Mouse (Mus musculus): ENCODE measurements around the gene Adgre5. TPM values are rescaled to one million over a fixed set of nuclear protein-coding genes. Genes with fewer than 3 reads are reported as not detected.

The Adgre5 gene
- polyA plus RNA-seq, 1 experiment from 2014 or later, result 40.7 TPM

- no peaks in the 10 kb centered on the region for H3K9me3 ChIP-seq (ENCODE audit: low read length)
- no peak overlapping the region for H3K4me2 ChIP-seq (replicated peaks; ENCODE audit: low read depth, low read length)
- no peak overlapping the region for H3K4me3 ChIP-seq (ENCODE audit: low read length)
- H3K9ac ChIP-seq (replicated peaks; ENCODE audit: low read length), result no peak overlapping the region
- no peaks in the 10 kb centered on the region for H3K4me1 ChIP-seq (ENCODE audit: insufficient read depth, low read length)
- no peaks in the 10 kb centered on the region for H3K27me3 ChIP-seq (ENCODE audit: insufficient read depth, low read length)
- ATAC-seq (ENCODE audit: low FRiP score, low TSS enrichment), result no peak
- 78% methylated on average over 11 of the region's 11 CpGs for WGBS
- H3K27ac ChIP-seq (ENCODE audit: low read length), result no peak overlapping the region
- H3K36me3 ChIP-seq (ENCODE audit: insufficient read depth, low read length), result peaks cover 30% of the 10 kb centered on the region
Observed at GRCm38 (mm10) chr8:83729009-83729807, 11.9 kb downstream of the Adgre5 start.

GRCm38 (mm10) chr8:83725521-83726102 is 15.5 kb downstream of the Adgre5 start:
- WGBS, result 90% methylated on average over 8 of the region's 8 CpGs
- Histone ChIP-seq H3K4me1 (ENCODE audit: insufficient read depth, low read length) (no peaks in the 10 kb centered on the region), H3K27me3 (ENCODE audit: insufficient read depth, low read length) (no peaks in the 10 kb centered on the region), H3K9me3 (ENCODE audit: low read length) (no peaks in the 10 kb centered on the region), H3K9ac (replicated peaks; ENCODE audit: low read length) (no peak overlapping the region), H3K4me2 (replicated peaks; ENCODE audit: low read depth, low read length) (no peak overlapping the region), H3K36me3 (ENCODE audit: insufficient read depth, low read length) (peaks cover 66% of the 10 kb centered on the region), H3K4me3 (ENCODE audit: low read length) (no peak overlapping the region), H3K27ac (ENCODE audit: low read length) (no peak overlapping the region)
- no peak for ATAC-seq (ENCODE audit: low FRiP score, low TSS enrichment)

- Histone ChIP-seq H3K36me3 (ENCODE audit: insufficient read depth, low read length) (peaks cover 73% of the 10 kb centered on the region), H3K4me2 (replicated peaks; ENCODE audit: low read depth, low read length) (no peak overlapping the region), H3K4me1 (ENCODE audit: insufficient read depth, low read length) (no peaks in the 10 kb centered on the region), H3K27ac (ENCODE audit: low read length) (no peak overlapping the region), H3K9ac (replicated peaks; ENCODE audit: low read length) (no peak overlapping the region), H3K27me3 (ENCODE audit: insufficient read depth, low read length) (no peaks in the 10 kb centered on the region), H3K4me3 (ENCODE audit: low read length) (no peak overlapping the region), H3K9me3 (ENCODE audit: low read length) (no peaks in the 10 kb centered on the region)
- WGBS, result 44% methylated on average over 15 of the region's 15 CpGs
- peak; percentile 69 for ATAC-seq (ENCODE audit: low FRiP score, low TSS enrichment)
Observed at GRCm38 (mm10) chr8:83724697-83725482, 16.2 kb downstream of the Adgre5 start.

GRCm38 (mm10) chr8:83723447-83724083 is 17.6 kb downstream of the Adgre5 start:
- 79% methylated on average over 11 of the region's 11 CpGs for WGBS
- Histone ChIP-seq H3K27ac (ENCODE audit: low read length) (no peak overlapping the region), H3K4me2 (replicated peaks; ENCODE audit: low read depth, low read length) (no peak overlapping the region), H3K27me3 (ENCODE audit: insufficient read depth, low read length) (no peaks in the 10 kb centered on the region), H3K36me3 (ENCODE audit: insufficient read depth, low read length) (peaks cover 69% of the 10 kb centered on the region), H3K9ac (replicated peaks; ENCODE audit: low read length) (no peak overlapping the region), H3K9me3 (ENCODE audit: low read length) (no peaks in the 10 kb centered on the region), H3K4me3 (ENCODE audit: low read length) (no peak overlapping the region), H3K4me1 (ENCODE audit: insufficient read depth, low read length) (no peaks in the 10 kb centered on the region)
- no peak for ATAC-seq (ENCODE audit: low FRiP score, low TSS enrichment)

- WGBS, result 89% methylated on average over 12 of the region's 12 CpGs
- Histone ChIP-seq H3K27me3 (ENCODE audit: insufficient read depth, low read length) (no peaks in the 10 kb centered on the region), H3K27ac (ENCODE audit: low read length) (no peak overlapping the region), H3K36me3 (ENCODE audit: insufficient read depth, low read length) (peaks cover 62% of the 10 kb centered on the region), H3K4me3 (ENCODE audit: low read length) (no peak overlapping the region), H3K4me2 (replicated peaks; ENCODE audit: low read depth, low read length) (no peak overlapping the region), H3K9me3 (ENCODE audit: low read length) (no peaks in the 10 kb centered on the region), H3K4me1 (ENCODE audit: insufficient read depth, low read length) (no peaks in the 10 kb centered on the region), H3K9ac (replicated peaks; ENCODE audit: low read length) (no peak overlapping the region)
- no peak for ATAC-seq (ENCODE audit: low FRiP score, low TSS enrichment)
Observed at GRCm38 (mm10) chr8:83722631-83723030, 18.5 kb downstream of the Adgre5 start.

GRCm38 (mm10) chr8:83721405-83722025 is 19.6 kb downstream of the Adgre5 start:
- ATAC-seq (ENCODE audit: low FRiP score, low TSS enrichment), result no peak
- H3K4me1 ChIP-seq (ENCODE audit: insufficient read depth, low read length), result peaks cover 5% of the 10 kb centered on the region
- peaks cover 62% of the 10 kb centered on the region for H3K36me3 ChIP-seq (ENCODE audit: insufficient read depth, low read length)
- no peaks in the 10 kb centered on the region for H3K9me3 ChIP-seq (ENCODE audit: low read length)
- H3K9ac ChIP-seq (replicated peaks; ENCODE audit: low read length), result no peak overlapping the region
- no peak overlapping the region for H3K4me2 ChIP-seq (replicated peaks; ENCODE audit: low read depth, low read length)
- no peak overlapping the region; the same call in 1 of the 2 replicates for H3K27ac ChIP-seq (ENCODE audit: low read length)
- H3K4me3 ChIP-seq (ENCODE audit: low read length), result no peak overlapping the region
- no peaks in the 10 kb centered on the region for H3K27me3 ChIP-seq (ENCODE audit: insufficient read depth, low read length)
- 84% methylated on average over 25 of the region's 25 CpGs for WGBS

GRCm38 (mm10) chr8:83719693-83720092 is 21.4 kb downstream of the Adgre5 start:
- WGBS, result 89% methylated on average over 2 of the region's 2 CpGs
- H3K4me3 ChIP-seq (ENCODE audit: low read length), result no peak overlapping the region
- H3K4me1 ChIP-seq (ENCODE audit: insufficient read depth, low read length), result peaks cover 11% of the 10 kb centered on the region
- H3K9ac ChIP-seq (replicated peaks; ENCODE audit: low read length), result no peak overlapping the region
- H3K4me2 ChIP-seq (replicated peaks; ENCODE audit: low read depth, low read length), result no peak overlapping the region
- H3K27ac ChIP-seq (ENCODE audit: low read length), result no peak overlapping the region
- no peaks in the 10 kb centered on the region for H3K9me3 ChIP-seq (ENCODE audit: low read length)
- H3K36me3 ChIP-seq (ENCODE audit: insufficient read depth, low read length), result peaks cover 51% of the 10 kb centered on the region
- H3K27me3 ChIP-seq (ENCODE audit: insufficient read depth, low read length), result no peaks in the 10 kb centered on the region
- no peak for ATAC-seq (ENCODE audit: low FRiP score, low TSS enrichment)

GRCm38 (mm10) chr8:83719048-83719447 is 22.1 kb downstream of the Adgre5 start:
- Histone ChIP-seq H3K4me2 (replicated peaks; ENCODE audit: low read depth, low read length) (no peak overlapping the region), H3K36me3 (ENCODE audit: insufficient read depth, low read length) (peaks cover 45% of the 10 kb centered on the region), H3K4me1 (ENCODE audit: insufficient read depth, low read length) (peaks cover 11% of the 10 kb centered on the region), H3K9me3 (ENCODE audit: low read length) (no peaks in the 10 kb centered on the region), H3K27ac (ENCODE audit: low read length) (no peak overlapping the region), H3K4me3 (ENCODE audit: low read length) (no peak overlapping the region), H3K27me3 (ENCODE audit: insufficient read depth, low read length) (no peaks in the 10 kb centered on the region), H3K9ac (replicated peaks; ENCODE audit: low read length) (no peak overlapping the region)
- 79% methylated on average over 2 of the region's 2 CpGs for WGBS
- no peak for ATAC-seq (ENCODE audit: low FRiP score, low TSS enrichment)

- Histone ChIP-seq H3K27ac (ENCODE audit: low read length) (no peak overlapping the region), H3K4me2 (replicated peaks; ENCODE audit: low read depth, low read length) (peak overlapping the region; percentile 92), H3K4me3 (ENCODE audit: low read length) (peak overlapping the region; percentile 76), H3K36me3 (ENCODE audit: insufficient read depth, low read length) (peaks cover 20% of the 10 kb centered on the region), H3K9me3 (ENCODE audit: low read length) (no peaks in the 10 kb centered on the region), H3K9ac (replicated peaks; ENCODE audit: low read length) (peak overlapping the region; percentile 94), H3K4me1 (ENCODE audit: insufficient read depth, low read length) (peaks cover 11% of the 10 kb centered on the region), H3K27me3 (ENCODE audit: insufficient read depth, low read length) (no peaks in the 10 kb centered on the region)
- no peak for ATAC-seq (ENCODE audit: low FRiP score, low TSS enrichment)
- WGBS, result 64% methylated on average over 2 of the region's 2 CpGs
Observed at GRCm38 (mm10) chr8:83716563-83716962, 24.6 kb downstream of the Adgre5 start.
